Comparison of ENCODE assay signal across 9 mouse cellular contexts in the genomic region with DNA sequence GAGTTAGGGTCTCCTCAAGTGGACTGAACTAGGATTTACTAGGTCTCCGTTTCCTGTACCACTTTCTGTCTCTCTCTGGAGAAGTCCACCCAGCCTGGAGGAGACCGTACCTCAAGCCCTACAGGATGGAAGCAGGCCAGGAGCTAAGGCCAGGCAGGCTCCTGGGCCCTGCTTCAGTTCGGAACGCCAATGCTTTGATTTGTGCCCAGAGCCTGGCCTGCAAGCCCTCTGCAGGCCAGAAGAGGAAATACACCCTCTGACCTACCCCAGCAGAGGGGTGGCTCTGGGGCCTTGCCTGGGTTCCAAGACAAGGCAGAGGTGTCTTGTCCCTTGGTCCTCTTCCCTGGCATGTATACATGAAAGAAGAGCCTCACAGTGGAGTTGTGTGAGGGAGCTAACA. TPM values are rescaled to one million over a fixed set of nuclear protein-coding genes. Genes with fewer than 3 reads are reported as not detected.
DNase-seq lines count a peak whose midpoint lies in the region; ATAC-seq and TF ChIP-seq lines count a peak whose summit lies in the region.
"Had no signal": no experiment of that assay in that cellular context is flagged by ENCODE, and none has a peak within 500 bp of the region (broad histone marks: within the 10 kb centered on the region; RNA-seq: fewer than 3 reads in every experiment).

No protein-coding gene starts in this region.

- 37% methylated on average over 4 of the region's 4 CpGs for WGBS in macrophage (ENCODE audit: missing documents)

- peaks cover 48% of the 10 kb centered on the region for H3K79me2 ChIP-seq in macrophage (ENCODE audit: inconsistent target)

- H3K4me3 ChIP-seq in gastrocnemius, adult 2 months = no peak overlapping the region
- H3K4me3 ChIP-seq in macrophage (ENCODE audit: inconsistent target) = no peak overlapping the region
- H3K4me3 ChIP-seq: liver, embryonic 13.5 days had no signal

- no peaks in the 10 kb centered on the region for H3K36me3 ChIP-seq in macrophage (ENCODE audit: inconsistent target)
- H3K36me3 ChIP-seq: liver, embryonic 13.5 days had no signal

- ATAC-seq in erythroblast, adult 5-6 weeks (replicated peaks; ENCODE audit: low FRiP score, poor library complexity, severe bottlenecking) = peak; percentile 66
- no peak for ATAC-seq in inflammation-experienced regulatory T-cells, adult 6 months

- TF ChIP-seq CTCF in gastrocnemius, adult 2 months (IDR thresholded peaks at IDR 0.05) = peak; percentile 90

- DNase-seq in gastrocnemius, adult 2 months = peak; percentile 68
- DNase-seq in gastrocnemius, adult 8-10 months (ENCODE audit: low spot score in 2 of 2) = no peak
- peak; percentile 31 for DNase-seq in thymus, postnatal 0 days (ENCODE audit: low spot score)
- DNase-seq in thymus, postnatal 10 days (ENCODE audit: low spot score in 2 of 2) = no peak
- no peak for DNase-seq in layer of hippocampus, postnatal 14 days (ENCODE audit: low spot score in 2 of 2)
- DNase-seq: liver, embryonic 13.5 days had no signal

- intact Hi-C loops in gastrocnemius, adult 2 months (cut with DNase I) = loop anchor here (1.0 kb wide), 2 partner anchors 22 to 58 kb away; no protein-coding TSS in a partner anchor

- no peak overlapping the region for H3K27ac ChIP-seq in gastrocnemius, adult 2 months
- H3K27ac ChIP-seq in macrophage = peak overlapping the region; percentile 93
- H3K27ac ChIP-seq: liver, embryonic 13.5 days had no signal

RNA-seq across cellular contexts. Expression of a gene that starts 9.4 kb away (rescaled TPM):
- 1 to 10 TPM in 1 of 2 experiments, under 1 TPM in 1; 0.82 to 1.4 TPM for total RNA-seq in gastrocnemius, adult 2 months (2021)
- total RNA-seq in gastrocnemius, adult 8-10 months (2022) = 1 to 10 TPM in 2 of 4 experiments, under 1 TPM in 2; 0.53 to 1.2 (median 0.94) TPM
- polyA plus RNA-seq in thymus, postnatal 0 days (2015; fragmentation: Nextera tagmentation; extraction: Ambion mirVana) = 6.0 and 6.4 TPM in 2 replicates
- 3.3 and 6.1 TPM in 2 replicates for total RNA-seq in erythroblast, adult 5-6 weeks (2015; ENCODE audit: low replicate concordance)
- total RNA-seq in erythroblast, adult 5-6 weeks (2017; ENCODE audit: low replicate concordance) = 0.42 and 0.94 TPM in 2 replicates
- total RNA-seq in macrophage (2018; cell fraction: chromatin; rRNA removed) = 100 to 1,000 TPM in 25 of 26 experiments, 10 to 100 TPM in 1; 99.4 to 376 (median 193) TPM
- 100 to 1,000 TPM; 133 to 264 (median 189) TPM for total RNA-seq in macrophage (2018; cell fraction: cytosol; rRNA removed)
- total RNA-seq in macrophage (2018; cell fraction: nucleus; rRNA removed) = 100 to 1,000 TPM in 23 of 26 experiments, 10 to 100 TPM in 3; 82.6 to 248 (median 161) TPM
- 148 to 183 TPM (median 169 TPM) in 3 replicates for polyA plus RNA-seq in macrophage (2018)
- total RNA-seq in layer of hippocampus, postnatal 14 days (2021) = 1 to 10 TPM; 3.0 to 6.0 TPM
- polyA plus RNA-seq in inflammation-experienced regulatory T-cells, adult 6 months (2017; shearing (Covaris generic)) = under 1 TPM in 1 of 3 experiments, not detected in 2; 0.60 TPM

RNA-seq across cellular contexts. Expression of a gene that starts 33.2 kb away (rescaled TPM):
- total RNA-seq in gastrocnemius, adult 2 months (2021) = 10 to 100 TPM; 20.9 to 33.3 TPM
- total RNA-seq in gastrocnemius, adult 8-10 months (2022) = 10 to 100 TPM; 33.5 to 44.3 (median 38.1) TPM
- polyA plus RNA-seq in thymus, postnatal 0 days (2015; fragmentation: Nextera tagmentation; extraction: Ambion mirVana) = 1.0 and 1.1 TPM in 2 replicates
- 0.58 TPM in 1 of 2 replicates, not detected in the other for total RNA-seq in erythroblast, adult 5-6 weeks (2015; ENCODE audit: low replicate concordance)
- not detected in 2 replicates for total RNA-seq in erythroblast, adult 5-6 weeks (2017; ENCODE audit: low replicate concordance)
- total RNA-seq in macrophage (2018; cell fraction: chromatin; rRNA removed) = 1 to 10 TPM in 8 of 26 experiments, under 1 TPM in 17, not detected in 1; 0.19 to 2.7 (median 0.66) TPM
- total RNA-seq in macrophage (2018; cell fraction: cytosol; rRNA removed) = under 1 TPM in 25 of 26 experiments, not detected in 1; 0.04 to 0.45 (median 0.19) TPM
- 1 to 10 TPM in 1 of 26 experiments, under 1 TPM in 25; 0.05 to 2.4 (median 0.28) TPM for total RNA-seq in macrophage (2018; cell fraction: nucleus; rRNA removed)
- 0.15 to 0.20 TPM (median 0.17 TPM) in 3 replicates for polyA plus RNA-seq in macrophage (2018)
- total RNA-seq in layer of hippocampus, postnatal 14 days (2021) = 100 to 1,000 TPM; 113 to 117 TPM
- polyA plus RNA-seq in inflammation-experienced regulatory T-cells, adult 6 months (2017; shearing (Covaris generic)) = not detected

RNA-seq across cellular contexts. Expression of a gene that starts 47.6 kb away (rescaled TPM):
- 10 to 100 TPM; 29.5 to 41.7 TPM for total RNA-seq in gastrocnemius, adult 2 months (2021)
- 10 to 100 TPM; 25.4 to 36.1 (median 33.0) TPM for total RNA-seq in gastrocnemius, adult 8-10 months (2022)
- polyA plus RNA-seq in thymus, postnatal 0 days (2015; fragmentation: Nextera tagmentation; extraction: Ambion mirVana) = 1.6 TPM in 2 replicates
- total RNA-seq in erythroblast, adult 5-6 weeks (2015; ENCODE audit: low replicate concordance) = 0.38 and 1.3 TPM in 2 replicates
- 0.28 and 0.68 TPM in 2 replicates for total RNA-seq in erythroblast, adult 5-6 weeks (2017; ENCODE audit: low replicate concordance)
- 100 to 1,000 TPM in 9 of 26 experiments, 10 to 100 TPM in 17; 15.2 to 495 (median 73.8) TPM for total RNA-seq in macrophage (2018; cell fraction: chromatin; rRNA removed)
- 100 to 1,000 TPM in 2 of 26 experiments, 10 to 100 TPM in 17, 1 to 10 TPM in 7; 5.8 to 162 (median 14.2) TPM for total RNA-seq in macrophage (2018; cell fraction: cytosol; rRNA removed)
- 100 to 1,000 TPM in 8 of 26 experiments, 10 to 100 TPM in 18; 12.4 to 280 (median 55.0) TPM for total RNA-seq in macrophage (2018; cell fraction: nucleus; rRNA removed)
- polyA plus RNA-seq in macrophage (2018) = 8.0 to 11.7 TPM (median 9.1 TPM) in 3 replicates
- 1 to 10 TPM; 1.4 to 2.2 TPM for total RNA-seq in layer of hippocampus, postnatal 14 days (2021)
- polyA plus RNA-seq in inflammation-experienced regulatory T-cells, adult 6 months (2017; shearing (Covaris generic)) = not detected

Comparison
In these comparisons a context has a peak if more than half of its experiments do, and no peak if none do; other contexts are left out.
1. DNase-seq: peak in gastrocnemius, adult 2 months (single experiment) and thymus, postnatal 0 days (single experiment); none in gastrocnemius, adult 8-10 months (0 of 2), thymus, postnatal 10 days (0 of 2) and layer of hippocampus, postnatal 14 days (0 of 2).
2. RNA of a gene that starts 33.2 kb away (total RNA-seq): 113 to 117 TPM in layer of hippocampus, postnatal 14 days, 33.5 to 44.3 TPM in gastrocnemius, adult 8-10 months and 20.9 to 33.3 TPM in gastrocnemius, adult 2 months; 0.58 TPM in erythroblast, adult 5-6 weeks; every median in the first group is over 10 times any median in the second.
3. RNA of a gene that starts 47.6 kb away (total RNA-seq): 29.5 to 41.7 TPM in gastrocnemius, adult 2 months and 25.4 to 36.1 TPM in gastrocnemius, adult 8-10 months; 1.4 to 2.2 TPM in layer of hippocampus, postnatal 14 days and 0.28 to 1.3 TPM in erythroblast, adult 5-6 weeks; every median in the first group is over 4 times any median in the second.